Mouse (Mus musculus): ENCODE results near the gene Pdcd4.

The Pdcd4 gene

DNA sequence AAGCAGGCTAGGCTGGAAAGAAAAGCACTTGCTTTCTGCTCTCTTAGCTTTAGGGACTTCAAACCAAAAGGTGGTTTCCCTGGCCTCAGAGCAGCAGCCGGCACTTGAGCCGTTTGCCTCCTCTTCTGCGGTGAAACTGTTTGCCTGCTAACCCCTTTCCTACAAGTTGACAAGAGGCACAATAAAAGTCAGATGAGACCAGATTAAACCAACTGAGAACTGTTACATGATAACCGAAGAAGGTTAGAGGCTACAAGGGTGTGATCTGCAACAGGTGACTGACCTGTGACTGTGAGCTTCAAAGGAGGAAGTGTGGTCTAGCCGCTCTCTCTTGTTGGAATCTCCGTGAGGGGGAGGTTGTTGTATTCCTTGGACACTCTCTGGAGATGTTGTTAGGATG is 20.5 kb upstream of the Pdcd4 start:
- DNase-seq (ENCODE audit: low spot score), result no peak

DNA sequence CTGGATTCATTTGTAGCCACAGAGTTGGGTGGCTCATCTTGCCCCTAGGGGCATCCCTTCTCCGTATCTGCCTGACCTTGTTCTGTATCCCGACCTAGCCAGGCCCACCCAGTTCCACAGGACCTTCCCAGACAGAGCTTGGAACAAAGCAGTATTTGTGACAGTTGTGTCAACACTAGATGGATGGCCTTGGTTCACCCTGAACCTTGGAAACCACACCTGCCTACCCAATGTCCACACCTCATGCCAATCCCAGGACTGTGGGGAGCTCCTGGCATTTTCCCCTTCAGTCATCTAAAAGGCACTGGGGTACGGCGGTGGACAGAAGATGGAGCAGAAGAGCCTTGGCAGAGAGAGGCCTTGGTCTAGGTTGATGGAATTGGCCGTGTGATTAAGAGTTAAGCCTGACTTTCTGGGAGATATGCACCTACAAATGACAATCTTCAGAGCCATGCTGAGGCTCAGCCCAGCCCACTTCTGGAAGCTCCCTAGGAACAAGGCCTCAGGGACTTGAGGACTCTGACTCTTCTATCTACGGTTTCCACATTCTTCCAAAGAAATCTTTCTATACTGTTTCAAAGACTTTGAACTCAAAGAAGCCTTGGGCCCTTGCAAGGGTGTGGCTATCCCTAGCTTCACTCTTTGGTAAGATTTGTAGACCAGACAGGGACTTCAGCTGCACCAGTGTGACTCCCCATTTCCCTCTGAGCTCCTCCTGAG is 18.9 kb upstream of the Pdcd4 start:
- DNase-seq (ENCODE audit: low spot score), result no peak

DNA sequence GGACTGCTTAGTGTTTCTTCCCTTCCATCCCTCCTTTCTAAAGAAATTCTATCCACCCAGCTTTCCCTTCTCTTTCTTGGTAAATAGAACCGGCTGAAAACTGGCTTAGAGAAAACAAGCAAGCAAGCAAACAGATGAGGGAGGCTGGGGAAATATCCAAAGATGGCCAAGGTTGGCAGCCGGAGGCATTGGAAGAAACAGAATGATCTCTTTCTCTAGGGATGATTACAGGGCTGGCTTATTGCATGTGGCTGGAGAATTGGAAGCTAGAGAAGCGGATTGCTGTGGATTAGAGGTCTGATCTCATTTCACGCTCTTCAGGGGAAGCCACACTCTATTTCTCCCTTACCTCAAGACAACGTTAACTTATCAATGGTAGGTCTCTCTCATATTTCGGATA is 16.8 kb upstream of the Pdcd4 start:
- no peak for DNase-seq (ENCODE audit: low spot score)

DNA sequence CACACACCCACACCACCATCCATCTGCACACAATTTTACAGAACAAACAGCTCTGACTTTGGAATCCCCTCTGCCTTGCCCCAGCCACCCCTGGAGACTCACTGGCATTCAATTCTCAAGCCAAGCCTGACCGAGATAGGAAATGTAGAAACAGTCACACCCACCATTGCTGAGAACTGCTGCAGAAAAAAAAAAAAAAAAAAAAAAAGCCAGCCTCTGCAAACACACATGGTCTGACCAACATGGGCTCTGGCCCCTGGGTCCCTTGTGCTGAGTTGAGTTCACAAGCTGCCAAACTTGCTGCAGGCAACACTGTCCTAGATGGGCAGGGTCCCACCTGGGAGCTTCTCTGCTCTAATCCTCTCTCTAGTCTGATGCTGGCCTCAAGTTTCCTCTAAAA is 14.3 kb upstream of the Pdcd4 start:
- DNase-seq (ENCODE audit: low spot score), result no peak

DNA sequence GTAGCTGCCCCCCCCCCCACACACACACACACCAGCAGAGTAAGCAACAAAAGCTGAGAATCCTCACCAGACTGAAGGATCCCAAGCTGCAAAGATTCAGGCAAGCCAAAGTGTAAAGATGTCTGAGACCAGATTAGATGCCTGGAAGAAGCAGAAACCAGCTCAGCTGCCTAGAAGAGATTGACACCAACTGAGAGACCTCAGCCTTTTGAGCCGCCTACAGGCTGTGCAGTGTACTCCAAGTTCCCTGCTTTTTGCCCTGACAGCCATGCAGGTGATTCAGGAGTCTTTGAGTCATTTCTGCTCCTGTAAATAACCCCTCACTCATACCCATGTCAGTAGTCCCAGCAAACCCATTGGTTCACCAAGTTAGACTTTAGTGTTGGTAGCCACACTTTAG is 11.6 kb upstream of the Pdcd4 start:
- DNase-seq (ENCODE audit: low spot score), result no peak

DNA sequence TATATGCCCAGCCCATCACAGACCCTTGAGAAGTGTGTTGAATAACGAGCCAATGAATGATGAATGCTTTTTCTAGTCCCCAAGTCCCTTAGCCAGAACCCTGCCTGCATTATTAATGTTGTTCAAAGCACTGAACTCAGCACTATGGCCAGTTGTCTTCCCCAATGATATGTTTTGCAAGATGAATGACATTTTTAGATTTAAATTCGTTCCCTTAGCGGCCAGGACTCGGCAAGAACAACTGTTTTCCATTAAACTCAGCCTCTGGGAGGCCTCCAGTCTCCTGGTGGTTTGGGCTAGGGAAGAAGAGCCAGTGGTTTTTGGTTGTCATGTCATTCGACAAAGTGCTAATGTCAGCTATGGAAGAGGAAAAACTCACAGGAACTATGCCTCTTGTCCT is 10.2 kb upstream of the Pdcd4 start:
- DNase-seq (ENCODE audit: low spot score), result no peak

DNA sequence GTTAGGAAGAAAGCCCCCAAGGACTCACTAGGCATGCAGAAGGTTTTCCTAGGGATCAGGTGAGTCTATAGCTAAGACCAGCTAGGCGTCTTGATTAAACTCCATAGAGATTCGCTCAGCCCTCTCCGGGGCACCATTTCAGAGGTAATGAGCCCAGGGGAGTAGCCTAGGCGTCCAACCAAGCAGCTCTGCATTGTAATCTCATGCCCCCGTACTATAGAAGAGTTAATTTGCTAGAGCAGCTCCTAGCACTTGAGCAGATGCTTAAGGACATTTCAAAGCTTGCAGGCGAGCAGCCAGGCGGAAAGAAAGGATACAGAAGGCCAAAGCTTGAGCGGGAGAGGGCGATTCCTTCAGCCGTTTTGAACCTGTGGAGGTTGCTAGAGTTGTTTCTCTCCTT is 6.6 kb upstream of the Pdcd4 start:
- DNase-seq (ENCODE audit: low spot score), result no peak

DNA sequence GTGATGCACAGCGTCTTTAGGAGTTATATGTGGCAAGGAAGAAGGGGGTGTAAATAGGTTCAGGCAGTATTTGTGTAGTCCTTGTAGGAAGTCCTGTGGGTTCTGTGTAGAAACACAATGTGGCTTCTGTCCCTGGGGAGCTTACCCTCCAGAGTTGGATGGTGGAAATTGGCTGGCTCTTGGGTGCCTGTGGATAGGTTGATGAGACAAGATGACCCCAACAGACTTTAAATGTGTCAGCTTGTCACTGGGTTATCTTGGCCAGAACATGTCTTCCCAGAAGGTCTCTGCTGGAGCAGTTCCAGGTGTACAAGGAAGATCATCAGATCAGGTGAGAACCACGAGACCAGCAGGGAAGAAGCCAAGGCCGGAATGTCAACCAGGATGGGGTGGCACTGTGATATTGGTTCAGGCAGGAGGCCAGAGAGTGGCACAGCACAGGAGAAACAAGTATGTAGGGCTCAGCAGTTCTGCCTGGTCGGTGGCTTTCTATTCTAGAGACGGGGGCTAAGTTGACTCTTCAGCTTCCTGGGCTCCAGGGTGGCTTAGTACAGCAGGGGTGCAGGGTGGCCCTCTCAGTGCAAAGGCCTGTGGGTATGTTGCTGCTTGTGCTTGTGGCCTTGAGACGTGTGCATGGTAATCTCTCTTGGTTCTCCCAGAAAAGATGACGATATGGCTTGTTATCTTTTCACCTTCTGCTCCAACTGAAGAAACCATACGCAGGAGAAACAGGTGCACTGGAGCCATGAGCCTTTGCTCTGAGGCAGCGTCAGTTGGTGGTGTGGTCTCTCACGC is 5.3 kb upstream of the Pdcd4 start:
- no peak for DNase-seq (ENCODE audit: low spot score)

DNA sequence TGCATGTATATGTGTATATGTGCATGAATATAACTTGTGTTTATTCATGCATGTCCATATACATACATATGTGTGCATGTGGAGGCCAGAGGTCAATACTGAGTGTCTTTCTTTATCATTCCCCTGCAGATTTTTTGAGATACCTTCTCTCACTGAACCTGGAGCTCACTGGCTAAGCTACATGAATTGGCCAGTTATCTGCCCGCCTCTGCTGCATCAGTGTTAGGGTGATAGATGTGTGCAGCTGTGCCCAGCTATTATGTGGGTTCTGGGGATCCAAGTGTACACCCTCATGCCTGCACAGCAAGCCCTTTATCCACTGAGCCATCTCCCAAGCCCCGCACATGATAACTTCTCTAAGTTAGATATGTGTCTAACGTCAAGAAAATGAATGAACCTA is 4.2 kb upstream of the Pdcd4 start:
- DNase-seq (ENCODE audit: low spot score), result no peak

DNA sequence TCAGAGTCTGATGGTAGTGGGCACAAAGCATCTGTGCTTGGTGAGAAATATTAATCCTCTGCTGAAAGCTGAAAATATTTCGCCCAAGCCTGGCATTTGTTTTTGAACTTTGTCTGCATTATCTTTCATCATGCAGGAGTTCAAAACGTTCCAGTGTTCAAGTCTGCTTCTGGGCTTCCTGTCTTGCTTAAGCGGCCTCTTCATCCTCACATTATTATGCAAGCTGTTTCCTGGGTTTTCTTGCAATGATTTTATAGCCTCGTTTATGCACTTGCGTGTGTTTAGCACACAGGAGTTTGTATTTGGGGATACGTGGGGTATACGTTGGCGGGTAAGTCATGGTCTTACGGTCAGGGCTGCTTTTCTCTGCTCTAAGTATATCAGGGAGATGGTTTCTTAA is 3.7 kb upstream of the Pdcd4 start:
- DNase-seq (ENCODE audit: low spot score), result no peak

DNA sequence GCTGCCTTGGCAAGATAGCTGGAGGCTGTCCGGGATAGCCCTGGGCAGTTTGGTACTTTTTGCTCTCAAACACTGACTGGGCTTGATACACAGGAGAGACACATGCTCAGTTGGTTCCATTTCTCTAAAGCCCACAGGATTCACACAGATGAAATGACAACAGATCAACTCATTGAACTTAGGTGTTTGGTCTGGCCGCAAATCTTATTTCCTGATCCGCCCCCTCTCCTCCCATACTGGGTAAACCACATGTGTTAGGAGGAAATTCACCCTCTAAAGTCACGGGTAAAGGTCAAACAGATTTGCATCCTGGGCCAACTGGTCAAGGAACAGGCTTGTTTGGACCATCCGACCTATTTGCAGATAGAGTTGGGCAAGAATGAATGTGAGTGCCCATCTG is 2.5 kb upstream of the Pdcd4 start:
- no peak for DNase-seq (ENCODE audit: low spot score)

DNA sequence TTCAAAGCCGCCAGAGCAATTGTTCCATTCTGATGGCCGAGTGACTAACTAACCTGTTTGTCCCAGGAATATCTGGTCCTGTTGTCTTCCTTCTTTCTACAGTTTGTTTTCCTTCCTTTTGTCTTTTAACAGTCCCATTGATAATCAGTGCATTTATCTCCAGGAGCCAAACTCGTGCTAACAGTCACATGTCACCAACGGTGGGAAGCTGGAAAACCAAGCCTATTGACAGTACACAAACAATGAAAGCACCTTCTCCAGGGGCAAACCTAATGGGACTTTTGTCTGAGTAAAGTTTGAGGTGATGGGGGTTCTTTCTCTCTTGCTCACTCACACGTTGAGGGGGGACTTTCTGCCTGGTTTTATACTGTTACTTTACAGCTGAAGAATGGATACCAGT is 1.8 kb upstream of the Pdcd4 start:
- DNase-seq (ENCODE audit: low spot score), result no peak

DNA sequence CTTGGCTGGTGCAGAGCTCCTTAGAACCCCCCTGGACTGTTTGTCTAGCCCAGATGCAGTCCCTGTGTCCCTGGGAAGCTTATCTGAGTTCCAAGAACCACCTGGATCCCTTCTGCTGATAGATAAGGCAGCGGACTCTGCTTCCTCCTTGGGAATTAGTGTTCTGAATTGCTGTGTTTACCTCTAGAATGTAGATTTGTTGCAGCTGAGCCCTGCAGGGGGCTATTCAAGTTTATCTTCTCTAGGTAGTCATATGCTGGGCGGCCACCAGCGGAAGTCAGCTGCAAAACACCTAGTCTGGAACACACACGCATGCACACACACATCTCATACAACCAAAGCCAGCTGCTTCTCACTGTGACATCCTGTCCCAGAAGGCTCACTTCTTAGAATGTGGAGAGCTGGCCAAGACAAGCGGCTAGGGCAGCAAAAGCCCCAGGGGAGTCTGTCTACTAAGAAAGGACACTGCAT is 1.2 kb upstream of the Pdcd4 start:
- DNase-seq (ENCODE audit: low spot score), result no peak

DNA sequence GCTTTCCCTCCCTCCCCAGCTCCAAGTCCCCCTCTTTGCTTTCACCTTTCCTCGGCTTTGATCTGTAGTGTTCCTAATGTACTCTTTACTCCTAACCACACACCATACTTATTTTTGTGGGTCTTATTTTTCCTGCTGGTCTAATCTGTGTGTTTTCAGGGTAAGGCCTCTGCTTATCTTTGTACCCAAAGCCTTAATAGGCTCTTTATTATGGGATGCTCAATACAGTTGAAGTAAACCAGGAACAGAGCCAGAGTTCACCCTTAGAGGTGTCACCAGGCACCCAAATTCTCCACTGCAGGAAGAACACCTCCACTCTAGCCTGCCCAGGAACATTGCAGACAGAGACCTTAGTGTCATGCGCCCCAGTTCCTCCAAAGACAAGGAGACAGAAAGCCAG is 462 bp upstream of the Pdcd4 start:
- DNase-seq (ENCODE audit: low spot score), result no peak

DNA sequence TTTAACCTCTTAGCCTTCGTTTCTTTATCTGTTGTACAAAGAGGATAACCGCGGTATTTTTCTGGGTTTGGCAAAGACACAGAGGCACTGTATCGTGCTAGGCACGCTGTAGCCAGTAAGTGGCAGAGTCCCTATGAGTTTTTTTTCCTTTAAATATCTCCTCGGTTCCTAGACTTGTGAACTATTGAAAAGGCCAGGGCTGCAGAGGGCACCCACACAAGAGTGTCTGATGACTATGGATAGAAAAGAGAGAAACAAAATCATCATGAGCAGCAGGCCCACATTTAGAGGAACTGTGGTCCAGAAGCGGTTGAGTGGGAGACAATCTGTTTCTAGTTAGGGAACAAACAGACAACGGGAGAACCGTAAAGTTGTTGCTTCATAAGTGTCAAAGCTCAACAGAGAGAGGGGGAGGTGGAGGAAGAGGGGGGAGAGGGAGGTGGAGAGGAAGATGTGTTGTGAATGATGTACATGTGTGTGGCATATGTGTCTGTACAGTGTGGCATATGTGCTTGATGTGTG is 868 bp downstream of the Pdcd4 start:
- no peak for DNase-seq (ENCODE audit: low spot score)

DNA sequence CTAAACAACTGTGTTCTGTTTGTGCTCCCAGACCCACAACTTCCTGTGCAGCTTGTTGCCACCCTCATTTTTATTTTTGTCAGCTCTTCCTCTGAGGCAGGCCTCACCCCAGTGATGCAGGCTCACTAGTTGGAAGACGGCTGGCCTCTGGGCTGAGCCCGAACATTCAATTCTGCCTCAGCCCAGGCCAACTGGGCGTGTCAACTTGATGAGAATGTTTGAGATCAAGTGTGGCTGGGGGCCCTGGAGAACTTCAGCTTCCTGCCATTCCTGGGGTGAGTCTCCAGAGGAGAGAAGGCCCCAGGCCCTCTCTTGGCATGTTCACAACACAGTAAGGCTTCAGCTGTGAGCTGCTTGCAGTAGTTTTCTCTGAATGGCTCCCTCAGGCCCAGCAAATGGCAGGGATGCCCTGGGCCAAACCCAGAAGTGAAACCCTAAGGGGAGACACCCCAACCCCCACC is 1.7 kb downstream of the Pdcd4 start:
- DNase-seq (ENCODE audit: low spot score), result no peak

DNA sequence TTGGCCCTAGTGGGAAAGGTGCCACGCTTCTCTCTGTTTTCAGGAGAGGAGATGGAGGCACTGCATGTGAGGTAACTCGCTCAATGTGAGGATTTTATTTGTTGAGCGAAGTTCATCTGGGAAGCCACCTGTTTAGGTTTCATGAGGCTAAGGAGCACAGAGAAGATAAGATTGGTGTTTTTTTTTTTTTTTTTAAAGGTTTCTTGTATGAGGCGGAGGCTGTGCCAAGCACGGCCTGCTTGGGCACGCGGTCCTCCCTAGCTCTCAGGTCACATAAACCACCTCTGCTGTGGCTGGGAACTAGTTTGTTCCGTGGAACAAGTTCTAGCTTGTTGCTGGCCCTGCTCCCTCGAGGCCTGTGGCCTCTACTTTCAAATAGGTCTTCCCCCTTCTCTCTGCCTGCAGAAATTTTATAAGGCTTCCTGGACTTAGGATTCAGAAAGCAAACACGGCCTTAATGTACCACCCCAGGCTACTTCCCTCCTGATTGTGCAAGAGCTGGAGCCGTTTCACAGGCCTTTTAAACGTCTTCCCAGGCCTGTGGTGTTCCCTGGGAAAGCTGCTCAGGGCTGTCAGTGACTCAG is 2.6 kb downstream of the Pdcd4 start:
- no peak for DNase-seq (ENCODE audit: low spot score)

DNA sequence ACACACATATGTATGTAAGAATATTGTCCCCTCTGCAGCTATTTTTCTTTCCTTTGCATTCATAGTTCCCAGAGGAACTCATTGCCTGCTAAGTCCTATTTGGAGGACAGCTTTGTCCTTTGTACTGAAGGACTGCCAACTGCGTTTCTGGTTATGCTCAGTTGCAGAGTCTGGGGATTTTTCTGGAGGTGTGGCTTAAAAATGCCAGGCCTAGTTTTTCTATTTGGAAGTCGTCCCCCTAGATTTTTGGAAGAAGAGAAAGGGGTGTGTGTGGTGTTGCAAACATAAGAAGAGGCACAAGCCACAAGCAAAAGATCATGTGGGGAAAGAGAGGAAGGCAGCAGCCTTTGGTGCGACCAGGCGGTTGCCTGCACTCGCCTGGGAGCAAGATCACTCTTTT is 6.0 kb downstream of the Pdcd4 start:
- no peak for DNase-seq (ENCODE audit: low spot score)

DNA sequence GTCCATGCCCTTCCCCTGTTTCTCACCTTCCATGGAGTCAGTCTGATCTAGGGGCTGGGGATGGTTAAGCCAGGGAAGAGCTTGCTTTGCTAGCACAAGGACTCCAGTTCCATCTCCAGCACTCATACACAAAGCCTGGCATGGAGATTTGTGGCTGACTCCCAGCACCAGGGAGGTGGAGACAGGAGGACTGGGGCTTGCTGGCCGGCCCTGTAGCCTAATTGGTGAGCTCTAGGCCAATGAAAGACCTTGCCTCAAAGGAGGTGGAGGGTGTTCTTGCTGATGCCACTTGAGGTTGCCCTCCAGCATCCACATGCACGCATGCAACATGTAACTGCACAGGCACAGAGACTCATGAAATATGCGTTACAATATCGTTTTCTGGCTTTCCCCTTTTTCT is 6.5 kb downstream of the Pdcd4 start:
- no peak for DNase-seq (ENCODE audit: low spot score)

DNA sequence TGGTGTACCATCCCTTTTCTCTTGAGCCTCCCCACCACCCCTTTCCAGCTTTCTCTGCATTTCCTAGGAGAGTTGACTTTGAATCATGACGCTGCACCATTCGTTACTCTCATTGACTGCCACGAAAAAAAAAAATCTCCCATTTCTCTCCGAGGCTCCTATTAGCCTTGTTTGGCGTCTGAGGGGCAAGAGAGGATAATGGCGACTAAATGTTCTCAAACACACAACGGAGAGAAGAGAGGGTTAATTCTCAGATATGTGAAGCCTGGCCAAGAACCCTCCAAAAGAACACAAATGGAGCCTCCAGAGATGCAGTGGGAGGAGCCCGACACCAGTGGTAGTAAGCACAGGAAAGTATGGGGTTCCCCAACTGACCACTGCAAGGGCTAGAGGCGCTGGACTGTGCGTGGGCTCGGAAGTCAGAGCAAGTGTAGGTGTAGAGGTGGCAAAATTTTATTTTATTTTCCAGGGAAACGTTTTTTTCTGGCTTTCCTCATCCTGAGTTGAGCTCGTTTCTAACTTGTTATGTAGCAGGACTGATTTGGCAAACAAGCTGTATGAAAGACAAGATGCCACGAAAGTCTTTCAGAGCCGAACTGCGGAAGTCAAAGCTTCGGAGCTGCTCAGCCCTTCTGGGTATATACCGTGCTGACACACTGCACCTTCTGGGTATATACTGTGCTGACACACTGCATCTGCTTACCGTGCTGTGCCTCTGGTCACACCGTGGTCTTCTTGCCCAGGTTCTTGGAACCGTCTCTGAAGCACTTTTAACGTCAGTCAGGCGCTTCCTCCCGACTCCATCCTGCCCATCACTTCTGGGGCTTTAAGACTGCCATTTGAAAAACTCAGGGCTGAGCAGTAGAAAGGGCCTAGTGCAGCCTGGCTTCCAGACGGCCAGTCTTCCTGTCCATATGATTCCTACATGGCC is 7.2 kb downstream of the Pdcd4 start:
- DNase-seq (ENCODE audit: low spot score), result no peak

DNA sequence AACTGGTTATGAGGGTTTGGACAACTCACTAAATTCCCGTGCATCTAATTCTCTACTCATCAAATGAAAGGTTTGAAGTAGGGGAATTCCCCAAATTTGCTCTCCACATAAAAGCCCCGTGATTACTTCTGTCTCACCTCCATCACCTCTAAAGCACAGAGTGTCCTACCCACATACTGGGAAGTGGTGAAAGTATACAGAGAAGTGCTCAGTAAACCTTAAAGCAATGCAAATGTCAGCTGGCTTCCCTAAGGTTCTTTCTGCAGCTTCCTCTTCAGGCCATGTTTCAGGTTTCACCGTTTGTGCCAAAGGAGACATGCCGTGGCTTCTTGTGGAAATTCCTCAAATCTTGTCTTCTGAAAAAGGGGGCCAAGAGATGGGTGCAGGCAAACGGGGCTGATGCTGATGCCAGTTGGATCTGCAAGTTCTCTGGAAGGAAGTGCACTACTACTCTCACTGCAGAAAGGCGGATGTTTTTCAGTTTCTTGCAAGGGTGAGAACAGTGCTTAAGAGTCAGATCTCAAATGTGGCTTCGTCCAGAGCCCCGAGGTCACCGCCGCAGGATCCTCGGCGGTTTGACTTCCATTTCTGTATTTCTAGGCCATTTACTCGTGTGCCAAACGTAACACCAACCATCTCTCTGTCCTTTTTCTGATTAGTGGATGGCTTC is 8.0 kb downstream of the Pdcd4 start:
- DNase-seq (ENCODE audit: low spot score), result no peak

Measured in ovary, postnatal 10 days (tissue).